Mouse (Mus musculus): Measurements from ENCODE around the gene Fbp1. TPM values are rescaled to one million over a fixed set of nuclear protein-coding genes. Genes with fewer than 3 reads are reported as not detected.
A peak's percentile ranks its signal among the peaks of the same experiment; 100 is the strongest.

The Fbp1 gene
- polyA plus RNA-seq, 1 experiment from 2014 or later: 211 TPM

- Histone ChIP-seq H3K4me1 (ENCODE audit: insufficient read depth, low read length) (no peaks in the 10 kb centered on the region), H3K9ac (replicated peaks; ENCODE audit: low read length) (no peak overlapping the region), H3K4me2 (replicated peaks; ENCODE audit: low read depth, low read length) (no peak overlapping the region), H3K36me3 (ENCODE audit: insufficient read depth, low read length) (no peaks in the 10 kb centered on the region), H3K9me3 (ENCODE audit: low read length) (peaks cover 8% of the 10 kb centered on the region; the same call in 1 of the 2 replicates), H3K4me3 (ENCODE audit: low read length) (no peak overlapping the region), H3K27me3 (ENCODE audit: insufficient read depth, low read length) (peaks cover 10% of the 10 kb centered on the region), H3K27ac (ENCODE audit: low read length) (no peak overlapping the region)
- WGBS: 77% methylated on average over 9 of the region's 9 CpGs
- no peak for ATAC-seq (ENCODE audit: low FRiP score, low TSS enrichment)
Measured at GRCm38 (mm10) chr13:62893044-62893842, 5.2 kb upstream of the Fbp1 start.

- Histone ChIP-seq H3K9me3 (ENCODE audit: low read length) (peaks cover 8% of the 10 kb centered on the region; the same call in 1 of the 2 replicates), H3K9ac (replicated peaks; ENCODE audit: low read length) (no peak overlapping the region), H3K4me1 (ENCODE audit: insufficient read depth, low read length) (peaks cover 8% of the 10 kb centered on the region; the same call in 1 of the 2 replicates), H3K27me3 (ENCODE audit: insufficient read depth, low read length) (peaks cover 30% of the 10 kb centered on the region), H3K27ac (ENCODE audit: low read length) (no peak overlapping the region), H3K36me3 (ENCODE audit: insufficient read depth, low read length) (no peaks in the 10 kb centered on the region), H3K4me3 (ENCODE audit: low read length) (no peak overlapping the region), H3K4me2 (replicated peaks; ENCODE audit: low read depth, low read length) (no peak overlapping the region)
- WGBS: 53% methylated on average over 2 of the region's 2 CpGs
- ATAC-seq (ENCODE audit: low FRiP score, low TSS enrichment): no peak
Measured at GRCm38 (mm10) chr13:62889311-62889710, 1.2 kb upstream of the Fbp1 start.

GRCm38 (mm10) chr13:62884536-62884935, 3.5 kb downstream of the Fbp1 start:
- no peak overlapping the region for H3K4me2 ChIP-seq (replicated peaks; ENCODE audit: low read depth, low read length)
- no peaks in the 10 kb centered on the region for H3K9me3 ChIP-seq (ENCODE audit: low read length)
- no peak overlapping the region for H3K27ac ChIP-seq (ENCODE audit: low read length)
- WGBS: 76% methylated on average over 3 of the region's 3 CpGs
- H3K36me3 ChIP-seq (ENCODE audit: insufficient read depth, low read length): no peaks in the 10 kb centered on the region
- H3K4me1 ChIP-seq (ENCODE audit: insufficient read depth, low read length): peaks cover 14% of the 10 kb centered on the region; the same call in 1 of the 2 replicates
- H3K9ac ChIP-seq (replicated peaks; ENCODE audit: low read length): no peak overlapping the region
- no peak overlapping the region for H3K4me3 ChIP-seq (ENCODE audit: low read length)
- peaks cover 27% of the 10 kb centered on the region for H3K27me3 ChIP-seq (ENCODE audit: insufficient read depth, low read length)
- ATAC-seq (ENCODE audit: low FRiP score, low TSS enrichment): no peak

GRCm38 (mm10) chr13:62883925-62884324, 4.2 kb downstream of the Fbp1 start:
- Histone ChIP-seq H3K36me3 (ENCODE audit: insufficient read depth, low read length) (no peaks in the 10 kb centered on the region), H3K4me1 (ENCODE audit: insufficient read depth, low read length) (peaks cover 16% of the 10 kb centered on the region; the same call in 1 of the 2 replicates), H3K4me2 (replicated peaks; ENCODE audit: low read depth, low read length) (no peak overlapping the region), H3K9ac (replicated peaks; ENCODE audit: low read length) (no peak overlapping the region), H3K27ac (ENCODE audit: low read length) (no peak overlapping the region), H3K9me3 (ENCODE audit: low read length) (no peaks in the 10 kb centered on the region), H3K4me3 (ENCODE audit: low read length) (no peak overlapping the region), H3K27me3 (ENCODE audit: insufficient read depth, low read length) (peaks cover 26% of the 10 kb centered on the region)
- no peak for ATAC-seq (ENCODE audit: low FRiP score, low TSS enrichment)
- 86% methylated on average over 9 of the region's 9 CpGs for WGBS

GRCm38 (mm10) chr13:62883436-62883835, 4.6 kb downstream of the Fbp1 start:
- Histone ChIP-seq H3K4me2 (replicated peaks; ENCODE audit: low read depth, low read length) (no peak overlapping the region), H3K9ac (replicated peaks; ENCODE audit: low read length) (no peak overlapping the region), H3K9me3 (ENCODE audit: low read length) (no peaks in the 10 kb centered on the region), H3K36me3 (ENCODE audit: insufficient read depth, low read length) (no peaks in the 10 kb centered on the region), H3K4me3 (ENCODE audit: low read length) (no peak overlapping the region), H3K4me1 (ENCODE audit: insufficient read depth, low read length) (peaks cover 16% of the 10 kb centered on the region; the same call in 1 of the 2 replicates), H3K27ac (ENCODE audit: low read length) (no peak overlapping the region), H3K27me3 (ENCODE audit: insufficient read depth, low read length) (peaks cover 23% of the 10 kb centered on the region)
- ATAC-seq (ENCODE audit: low FRiP score, low TSS enrichment): no peak
- WGBS: 81% methylated on average over 2 of the region's 2 CpGs

GRCm38 (mm10) chr13:62882856-62883255, 5.2 kb downstream of the Fbp1 start:
- no peak overlapping the region for H3K4me3 ChIP-seq (ENCODE audit: low read length)
- no peak overlapping the region for H3K9ac ChIP-seq (replicated peaks; ENCODE audit: low read length)
- H3K27ac ChIP-seq (ENCODE audit: low read length): no peak overlapping the region
- WGBS: 70% methylated on average over 5 of the region's 5 CpGs
- no peak overlapping the region for H3K4me2 ChIP-seq (replicated peaks; ENCODE audit: low read depth, low read length)
- H3K4me1 ChIP-seq (ENCODE audit: insufficient read depth, low read length): peaks cover 12% of the 10 kb centered on the region; the same call in 1 of the 2 replicates
- no peaks in the 10 kb centered on the region for H3K9me3 ChIP-seq (ENCODE audit: low read length)
- no peak for ATAC-seq (ENCODE audit: low FRiP score, low TSS enrichment)
- H3K36me3 ChIP-seq (ENCODE audit: insufficient read depth, low read length): no peaks in the 10 kb centered on the region
- peaks cover 17% of the 10 kb centered on the region; the same call in 1 of the 2 replicates for H3K27me3 ChIP-seq (ENCODE audit: insufficient read depth, low read length)

GRCm38 (mm10) chr13:62881336-62881735, 6.7 kb downstream of the Fbp1 start:
- no peaks in the 10 kb centered on the region for H3K9me3 ChIP-seq (ENCODE audit: low read length)
- WGBS: 76% methylated on average over 9 of the region's 9 CpGs
- H3K4me2 ChIP-seq (replicated peaks; ENCODE audit: low read depth, low read length): no peak overlapping the region
- no peak overlapping the region for H3K27ac ChIP-seq (ENCODE audit: low read length)
- peaks cover 8% of the 10 kb centered on the region; the same call in 1 of the 2 replicates for H3K4me1 ChIP-seq (ENCODE audit: insufficient read depth, low read length)
- H3K27me3 ChIP-seq (ENCODE audit: insufficient read depth, low read length): 0 out of 2 replicates have a peak, but pooled peaks cover 3% of the 10 kb centered on the region
- H3K9ac ChIP-seq (replicated peaks; ENCODE audit: low read length): no peak overlapping the region
- no peak for ATAC-seq (ENCODE audit: low FRiP score, low TSS enrichment)
- H3K4me3 ChIP-seq (ENCODE audit: low read length): no peak overlapping the region
- H3K36me3 ChIP-seq (ENCODE audit: insufficient read depth, low read length): no peaks in the 10 kb centered on the region

GRCm38 (mm10) chr13:62879831-62880615, 8.1 kb downstream of the Fbp1 start:
- peak; percentile 20; the same call in 1 of the 2 replicates for ATAC-seq (ENCODE audit: low FRiP score, low TSS enrichment)
- no peak overlapping the region for H3K9ac ChIP-seq (replicated peaks; ENCODE audit: low read length)
- no peak overlapping the region for H3K4me2 ChIP-seq (replicated peaks; ENCODE audit: low read depth, low read length)
- no peak overlapping the region for H3K27ac ChIP-seq (ENCODE audit: low read length)
- no peak overlapping the region for H3K4me3 ChIP-seq (ENCODE audit: low read length)
- no peaks in the 10 kb centered on the region for H3K9me3 ChIP-seq (ENCODE audit: low read length)
- WGBS: 46% methylated on average over 8 of the region's 8 CpGs
- H3K27me3 ChIP-seq (ENCODE audit: insufficient read depth, low read length): no peaks in the 10 kb centered on the region
- no peaks in the 10 kb centered on the region for H3K36me3 ChIP-seq (ENCODE audit: insufficient read depth, low read length)
- peaks cover 8% of the 10 kb centered on the region; the same call in 1 of the 2 replicates for H3K4me1 ChIP-seq (ENCODE audit: insufficient read depth, low read length)

- Histone ChIP-seq H3K4me1 (ENCODE audit: insufficient read depth, low read length) (peaks cover 8% of the 10 kb centered on the region; the same call in 1 of the 2 replicates), H3K36me3 (ENCODE audit: insufficient read depth, low read length) (no peaks in the 10 kb centered on the region), H3K4me3 (ENCODE audit: low read length) (no peak overlapping the region), H3K27ac (ENCODE audit: low read length) (no peak overlapping the region), H3K9me3 (ENCODE audit: low read length) (no peaks in the 10 kb centered on the region), H3K4me2 (replicated peaks; ENCODE audit: low read depth, low read length) (no peak overlapping the region), H3K27me3 (ENCODE audit: insufficient read depth, low read length) (no peaks in the 10 kb centered on the region), H3K9ac (replicated peaks; ENCODE audit: low read length) (no peak overlapping the region)
- no peak for ATAC-seq (ENCODE audit: low FRiP score, low TSS enrichment)
- WGBS: 31% methylated on average over 6 of the region's 6 CpGs
Measured at GRCm38 (mm10) chr13:62879411-62879810, 8.7 kb downstream of the Fbp1 start.
